In genomic region chr6:34443791-34444190, GRCm38 (mm10) we compare ENCODE assay signal across 22 mouse cellular contexts. TPM values are rescaled to one million over a fixed set of nuclear protein-coding genes. Genes with fewer than 3 reads are reported as not detected.
DNase-seq lines count a peak whose midpoint lies in the region; ATAC-seq lines count a peak whose summit lies in the region.
"Had no signal": no experiment of that assay in that cellular context is flagged by ENCODE, and none has a peak within 500 bp of the region (broad histone marks: within the 10 kb centered on the region; RNA-seq: fewer than 3 reads in every experiment).

No protein-coding gene starts in this region.

- H3K9me3 ChIP-seq in kidney, embryonic 14.5 days (ENCODE audit: control insufficient read depth, low read length), result no peaks in the 10 kb centered on the region
- H3K9me3 ChIP-seq: embryonic facial prominence, embryonic 10.5 days; hindbrain, embryonic 10.5 days; liver, embryonic 12.5 days; lung, embryonic 15.5 days; midbrain, embryonic 13.5 days had no signal

- 77% methylated on average over 2 of the region's 2 CpGs for WGBS in kidney, embryonic 14.5 days

- H3K4me3 ChIP-seq in kidney, embryonic 14.5 days (ENCODE audit: low read length), result no peak overlapping the region
- H3K4me3 ChIP-seq: embryonic facial prominence, embryonic 10.5 days; hindbrain, embryonic 10.5 days; liver, embryonic 12.5 days; lung, embryonic 15.5 days; midbrain, embryonic 13.5 days had no signal

- no peak overlapping the region for H3K27ac ChIP-seq in kidney, embryonic 14.5 days (ENCODE audit: low read depth, low read length)
- H3K27ac ChIP-seq: embryonic facial prominence, embryonic 10.5 days; hindbrain, embryonic 10.5 days; hindbrain, postnatal 0 days; liver, embryonic 12.5 days; lung, embryonic 15.5 days; midbrain, embryonic 13.5 days had no signal

- no peaks in the 10 kb centered on the region for H3K36me3 ChIP-seq in kidney, embryonic 14.5 days (ENCODE audit: control insufficient read depth, insufficient read depth, low read length)
- H3K36me3 ChIP-seq: embryonic facial prominence, embryonic 10.5 days; hindbrain, embryonic 10.5 days; liver, embryonic 12.5 days; lung, embryonic 15.5 days; midbrain, embryonic 13.5 days had no signal

- no peak for ATAC-seq in kidney, embryonic 14.5 days (ENCODE audit: low FRiP score, low TSS enrichment)
- ATAC-seq: forebrain, embryonic 14.5 days; hindbrain, postnatal 0 days; intestine, postnatal 0 days; liver, embryonic 12.5 days; midbrain, embryonic 13.5 days had no signal

- peak; percentile 19 for DNase-seq in adrenal gland, postnatal 14 days
- DNase-seq in adrenal gland, adult 8-10 months, result no peak
- DNase-seq in kidney, adult 9 months, result peak; percentile 20
- DNase-seq in ovary, adult 18-20 months (ENCODE audit: low spot score), result peak; percentile 27
- DNase-seq in ovary, postnatal 36 days (ENCODE audit: low spot score), result no peak
- peak; percentile 19 for DNase-seq in testis, postnatal 14 days (ENCODE audit: low spot score)
- no peak for DNase-seq in natural killer cell, adult 2 months (ENCODE audit: low spot score in 2 of 2)
- DNase-seq: B cell, adult 2 months; gastrocnemius, postnatal 36 days; right cerebral cortex, postnatal 14 days had no signal

- no peaks in the 10 kb centered on the region for H3K4me1 ChIP-seq in kidney, embryonic 14.5 days (ENCODE audit: control insufficient read depth, insufficient read depth, low read length)
- H3K4me1 ChIP-seq: embryonic facial prominence, embryonic 10.5 days; hindbrain, embryonic 10.5 days; liver, embryonic 12.5 days; lung, embryonic 15.5 days; midbrain, embryonic 13.5 days had no signal

- H3K9ac ChIP-seq in kidney, embryonic 14.5 days (ENCODE audit: low read depth, low read length), result no peak overlapping the region
- H3K9ac ChIP-seq: liver, embryonic 12.5 days; lung, embryonic 15.5 days; midbrain, embryonic 13.5 days had no signal

- H3K27me3 ChIP-seq in kidney, embryonic 14.5 days (ENCODE audit: control insufficient read depth, insufficient read depth, low read length), result no peaks in the 10 kb centered on the region
- H3K27me3 ChIP-seq: liver, embryonic 12.5 days; lung, embryonic 15.5 days; midbrain, embryonic 13.5 days had no signal

- no peak overlapping the region for H3K4me2 ChIP-seq in kidney, embryonic 14.5 days (replicated peaks; ENCODE audit: low read depth, low read length)
- H3K4me2 ChIP-seq: liver, embryonic 12.5 days; lung, embryonic 15.5 days; midbrain, embryonic 13.5 days had no signal

RNA-seq across cellular contexts. Expression of gene Akr1b7, which starts 31.7 kb away (rescaled TPM):
- 1,801 and 3,097 TPM in 2 replicates for total RNA-seq in adrenal gland, postnatal 14 days (2021)
- total RNA-seq in adrenal gland, adult 8-10 months (2022), result 1,000 to 10,000 TPM; 1,127 to 4,169 (median 2,179) TPM
- 32.1 and 33.8 TPM in 2 replicates for polyA plus RNA-seq in kidney, embryonic 14.5 days (2014; fragmentation: Nextera tagmentation; extraction: Ambion mirVana)
- total RNA-seq: gastrocnemius, postnatal 36 days; hindbrain, postnatal 0 days; layer of hippocampus, postnatal 14 days; megakaryocyte progenitor cell, adult 5-6 weeks had no signal
- polyA plus RNA-seq: embryonic facial prominence, embryonic 10.5 days; forebrain, embryonic 14.5 days; hindbrain, embryonic 10.5 days; hindbrain, postnatal 0 days; lung, embryonic 15.5 days; midbrain, embryonic 13.5 days; stomach, embryonic 14.5 days had no signal

RNA-seq across cellular contexts. Expression of gene Bpgm, which starts 32.2 kb away (rescaled TPM):
- total RNA-seq in adrenal gland, postnatal 14 days (2021), result 59.7 and 70.5 TPM in 2 replicates
- 10 to 100 TPM; 28.9 to 47.3 (median 35.4) TPM for total RNA-seq in adrenal gland, adult 8-10 months (2022)
- polyA plus RNA-seq in kidney, embryonic 14.5 days (2014; fragmentation: Nextera tagmentation; extraction: Ambion mirVana), result 32.3 and 42.3 TPM in 2 replicates

RNA-seq across cellular contexts. Expression of gene Akr1b10, which starts 59.8 kb away (rescaled TPM):
- 105 and 111 TPM in 2 replicates for total RNA-seq in adrenal gland, postnatal 14 days (2021)
- total RNA-seq in adrenal gland, adult 8-10 months (2022), result 100 to 1,000 TPM; 150 to 228 (median 186) TPM
- 24.2 and 27.6 TPM in 2 replicates for polyA plus RNA-seq in kidney, embryonic 14.5 days (2014; fragmentation: Nextera tagmentation; extraction: Ambion mirVana)

Comparison
In these comparisons a context has a peak if more than half of its experiments do, and no peak if none do; other contexts are left out.
1. DNase-seq: peak in adrenal gland, postnatal 14 days (single experiment), kidney, adult 9 months (single experiment), ovary, adult 18-20 months (single experiment) and testis, postnatal 14 days (single experiment); none in adrenal gland, adult 8-10 months (single experiment), ovary, postnatal 36 days (single experiment) and natural killer cell, adult 2 months (0 of 2).